Mouse (Mus musculus): ENCODE data around the gene Atp6v0a1.

DNA sequence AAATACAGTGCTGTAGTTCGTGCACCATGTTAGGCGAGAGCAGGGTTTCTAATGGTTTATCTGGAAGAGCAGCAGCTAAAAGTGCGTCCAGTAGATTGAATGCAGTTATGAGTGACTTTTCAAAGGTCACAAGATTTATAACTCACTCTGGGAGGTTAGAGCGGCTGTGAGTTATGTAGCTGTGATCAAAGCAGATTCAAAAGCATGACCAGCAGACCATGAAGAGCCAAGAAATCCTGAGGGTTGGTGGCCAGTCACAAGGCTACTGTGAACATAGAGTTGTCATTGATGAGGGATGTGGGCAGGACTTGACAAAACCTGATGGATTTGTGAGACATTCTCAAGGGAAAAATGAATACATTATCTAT lies 26.1 kb downstream of the Atp6v0a1 start:
- TF ChIP-seq CTCF (IDR thresholded peaks at IDR 0.05; ENCODE audit: borderline replicate concordance, insufficient read depth, low read length) (no peak), POLR2A (IDR thresholded peaks at IDR 0.05; ENCODE audit: low read depth, low read length) (no peak)
